Mouse (Mus musculus): Measurements from ENCODE around the gene Lonrf2.

GRCm38 (mm10) chr1:38816306-38816705 lies 20.2 kb downstream of the Lonrf2 start:
- TF ChIP-seq POLR2A (IDR thresholded peaks at IDR 0.05; ENCODE audit: insufficient read length, low read depth) (no peak), MAX (IDR thresholded peaks at IDR 0.05; ENCODE audit: low read depth) (no peak), TCF12 (IDR thresholded peaks at IDR 0.05; ENCODE audit: insufficient read depth, poor library complexity, severe bottlenecking) (no peak), POLR2AphosphoS2 (IDR thresholded peaks at IDR 0.05; ENCODE audit: insufficient read length, low read depth) (no peak), REST (IDR thresholded peaks at IDR 0.05; ENCODE audit: insufficient read depth, insufficient read length) (no peak), E2F4 (IDR thresholded peaks at IDR 0.05; ENCODE audit: insufficient read depth) (no peak), USF1 (IDR thresholded peaks at IDR 0.05; ENCODE audit: low read depth) (no peak), CEBPB (IDR thresholded peaks at IDR 0.05; ENCODE audit: insufficient read depth, poor library complexity, severe bottlenecking) (no peak), MYOG (IDR thresholded peaks at IDR 0.05; ENCODE audit: control insufficient read depth in 1 of 3, insufficient read depth in 1 of 3, insufficient read length in 2 of 3, low read depth in 2 of 3) (no peak), MYOD1 (IDR thresholded peaks at IDR 0.05; ENCODE audit: control insufficient read depth in 1 of 3, insufficient read length in 2 of 3, low read depth in 2 of 3) (no peak)

All from myocyte (in vitro differentiated cells).